Mouse (Mus musculus) hindbrain, embryonic 16.5 days (tissue): Measurements from ENCODE around the gene Lfng. TPM values are rescaled to one million over a fixed set of nuclear protein-coding genes. Genes with fewer than 3 reads are reported as not detected.
A peak's percentile ranks its signal among the peaks of the same experiment; 100 is the strongest.

Experiments
- ATAC-seq: fragments of 200-750 bp; cut with Nextera tagmentation; 2 replicates; pipeline ENCODE4 v1.8.0; 2017; ENCODE audit warnings: moderate TSS enrichment, moderate library complexity
- H3K27ac ChIP-seq: fragments of 300-500 bp; sonication (generic); 2 replicates; pipeline ENCODE4 v1.5.1; 2014; ENCODE audit warnings: low read depth, mild to moderate bottlenecking, control low read depth, low read length, moderate library complexity
- H3K27me3 ChIP-seq: fragments of 300-500 bp; sonication (generic); replicated peaks from 2 replicates; pipeline ENCODE4 v1.6.1; 2014; ENCODE audit warnings: low read length; ENCODE audit not compliant: control insufficient read depth, insufficient read depth
- H3K36me3 ChIP-seq: fragments of 300-500 bp; sonication (generic); 2 replicates; pipeline ENCODE4 v1.6.1; 2014; ENCODE audit warnings: mild to moderate bottlenecking, low read length, moderate library complexity, mixed read lengths; ENCODE audit not compliant: control insufficient read depth, insufficient read depth
- H3K4me1 ChIP-seq: fragments of 300-500 bp; sonication (generic); 2 replicates; pipeline ENCODE4 v1.6.1; 2014; ENCODE audit warnings: low read depth, low read length; ENCODE audit not compliant: control insufficient read depth, insufficient read depth
- H3K4me2 ChIP-seq: fragments of 300-500 bp; sonication (generic); 2 replicates; pipeline ENCODE4 v1.6.1; 2014; ENCODE audit warnings: mild to moderate bottlenecking, low read length, control low read depth, moderate library complexity
- H3K4me3 ChIP-seq: fragments of 300-500 bp; sonication (generic); 2 replicates; pipeline ENCODE4 v1.5.1; 2014; ENCODE audit warnings: mild to moderate bottlenecking, low read length, control low read depth, moderate library complexity
- H3K9ac ChIP-seq: fragments of 300-500 bp; sonication (generic); 2 replicates; pipeline ENCODE4 v1.6.1; 2014; ENCODE audit warnings: low read depth, mild to moderate bottlenecking, control low read depth, low read length, moderate library complexity
- H3K9me3 ChIP-seq: fragments of 300-500 bp; sonication (generic); 2 replicates; pipeline ENCODE4 v1.6.1; 2014; ENCODE audit warnings: mild to moderate bottlenecking, low read length, moderate library complexity; ENCODE audit not compliant: control insufficient read depth
- WGBS: fragments of 180-500 bp; shearing (Covaris S2); extraction: QIAGEN DNeasy Blood & Tissue Kit; methylation state at CpG from one replicate; pipeline ENCODE4 v1.1.7; 2014; 5-methylcytosine and 5-hydroxymethylcytosine counted together
- polyA plus RNA-seq: library from polyadenylated mRNA; unstranded; fragments of >200 nt; fragmentation: Nextera tagmentation; extraction: Ambion mirVana; gene quantifications from 2 replicates; pipeline ENCODE4 v1.2.1, GENCODE M21; 2015

Lfng gene
- polyA plus RNA-seq, 1 experiment from 2014 or later, result 30.2 TPM

GRCm38 (mm10) chr5:140569032-140569595 lies 38.0 kb upstream of the Lfng start:
- Histone ChIP-seq H3K4me1 (peaks cover 5% of the 10 kb centered on the region; the same call in 1 of the 2 replicates), H3K27ac (no peak overlapping the region), H3K9me3 (no peaks in the 10 kb centered on the region), H3K27me3 (no peaks in the 10 kb centered on the region), H3K4me2 (no peak overlapping the region), H3K36me3 (no peaks in the 10 kb centered on the region), H3K4me3 (no peak overlapping the region), H3K9ac (no peak overlapping the region)
- no peak for ATAC-seq
- WGBS, result 79% methylated on average over 16 of the region's 16 CpGs

DNA sequence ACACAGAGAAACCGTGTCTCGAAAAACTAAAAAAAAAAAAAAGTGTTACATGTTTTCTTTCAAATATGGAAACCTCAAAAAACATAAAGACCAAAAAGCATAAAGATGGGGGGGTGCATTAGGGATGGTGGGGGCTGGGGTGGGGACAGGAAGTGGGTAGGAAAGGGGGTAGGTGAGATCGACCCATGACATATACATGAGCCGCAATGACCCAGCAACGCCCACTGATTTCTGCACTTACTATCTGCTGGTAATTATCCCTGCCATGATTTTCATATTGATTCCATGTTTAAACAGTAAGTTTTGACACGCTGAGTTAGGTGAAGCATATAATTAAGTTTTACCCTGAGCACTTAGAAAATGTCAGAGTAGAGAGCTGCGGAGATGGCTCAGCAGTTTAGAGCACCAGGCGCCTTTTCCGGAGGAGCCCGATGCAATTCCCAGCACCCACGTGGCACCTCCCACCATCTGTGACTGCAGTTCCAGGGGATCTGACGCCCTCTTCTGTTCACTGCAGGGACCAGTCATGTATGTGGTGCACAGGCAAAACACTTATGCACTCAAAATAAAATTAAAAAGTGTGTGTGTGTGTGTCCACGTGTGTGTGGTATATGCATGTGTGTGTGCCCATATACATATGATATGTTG lies 36.8 kb upstream of the Lfng start:
- H3K9me3 ChIP-seq, result no peaks in the 10 kb centered on the region
- no peaks in the 10 kb centered on the region for H3K36me3 ChIP-seq
- H3K4me1 ChIP-seq, result peaks cover 5% of the 10 kb centered on the region; the same call in 1 of the 2 replicates
- ATAC-seq, result no peak
- no peak overlapping the region for H3K4me3 ChIP-seq
- H3K9ac ChIP-seq, result no peak overlapping the region
- 85% methylated on average over 13 of the region's 13 CpGs for WGBS
- no peak overlapping the region for H3K4me2 ChIP-seq
- no peaks in the 10 kb centered on the region for H3K27me3 ChIP-seq
- H3K27ac ChIP-seq, result no peak overlapping the region

- no peak for ATAC-seq
- Histone ChIP-seq H3K9me3 (no peaks in the 10 kb centered on the region), H3K27me3 (no peaks in the 10 kb centered on the region), H3K4me1 (peaks cover 5% of the 10 kb centered on the region; the same call in 1 of the 2 replicates), H3K9ac (no peak overlapping the region), H3K4me3 (no peak overlapping the region), H3K36me3 (no peaks in the 10 kb centered on the region), H3K27ac (no peak overlapping the region), H3K4me2 (no peak overlapping the region)
- WGBS, result 38% methylated on average over 4 of the region's 4 CpGs
These were observed 35.9 kb upstream of the Lfng start for GRCm38 (mm10) chr5:140571201-140571600.

DNA sequence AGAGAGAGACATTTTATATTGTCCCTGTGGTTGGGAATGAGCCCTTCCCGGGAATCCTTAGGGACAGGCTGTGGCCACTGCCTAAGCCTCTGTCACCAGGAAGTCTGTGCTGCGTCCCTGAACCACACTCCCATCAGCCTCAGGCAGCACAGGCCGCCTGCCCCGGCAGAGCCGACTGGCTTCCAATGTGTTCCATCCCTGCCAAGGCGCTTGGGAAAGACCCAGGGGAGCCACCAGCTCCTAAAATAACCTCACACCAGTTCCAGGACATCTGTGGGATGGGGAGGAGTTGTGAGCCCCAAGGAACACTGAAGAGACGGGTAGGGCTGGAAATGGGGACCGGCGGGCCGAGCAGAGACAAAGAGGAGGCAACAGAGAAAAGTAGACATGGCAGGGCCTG lies 35.4 kb upstream of the Lfng start:
- Histone ChIP-seq H3K9me3 (no peaks in the 10 kb centered on the region), H3K4me2 (no peak overlapping the region), H3K27me3 (no peaks in the 10 kb centered on the region), H3K27ac (no peak overlapping the region), H3K4me1 (peaks cover 5% of the 10 kb centered on the region; the same call in 1 of the 2 replicates), H3K9ac (no peak overlapping the region), H3K4me3 (no peak overlapping the region), H3K36me3 (no peaks in the 10 kb centered on the region)
- WGBS, result 32% methylated on average over 10 of the region's 10 CpGs
- no peak for ATAC-seq

GRCm38 (mm10) chr5:140572611-140573010 lies 34.5 kb upstream of the Lfng start:
- ATAC-seq, result no peak
- Histone ChIP-seq H3K9me3 (no peaks in the 10 kb centered on the region), H3K4me2 (no peak overlapping the region), H3K4me3 (no peak overlapping the region), H3K27ac (no peak overlapping the region), H3K36me3 (no peaks in the 10 kb centered on the region), H3K27me3 (no peaks in the 10 kb centered on the region), H3K9ac (no peak overlapping the region), H3K4me1 (peaks cover 5% of the 10 kb centered on the region; the same call in 1 of the 2 replicates)
- 75% methylated on average over 6 of the region's 6 CpGs for WGBS

DNA sequence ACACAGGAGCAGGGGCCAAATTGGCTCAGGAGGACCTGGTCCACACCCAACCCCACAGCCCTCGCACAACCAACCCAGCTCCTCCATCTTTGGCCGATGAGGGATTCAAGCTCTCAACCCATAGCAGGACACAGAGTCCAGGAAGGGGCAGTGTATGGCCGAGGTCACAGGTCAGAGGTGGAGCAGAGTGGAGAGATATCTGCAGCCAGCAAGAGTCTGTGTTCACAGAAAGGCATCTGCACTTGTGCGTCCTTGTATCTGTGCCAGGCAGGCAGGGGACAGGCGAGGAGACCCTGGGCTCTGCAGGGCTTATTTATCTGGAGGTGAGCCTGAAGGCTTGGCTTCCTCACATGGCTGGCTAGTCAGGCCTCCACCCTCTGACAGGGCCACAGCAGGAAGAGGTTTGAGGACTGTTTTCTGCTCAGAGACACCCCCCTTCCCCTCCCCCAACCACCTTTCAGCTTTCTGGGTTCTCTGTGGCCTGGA lies 31.7 kb upstream of the Lfng start:
- WGBS, result 49% methylated on average over 5 of the region's 5 CpGs
- H3K36me3 ChIP-seq, result no peaks in the 10 kb centered on the region
- no peaks in the 10 kb centered on the region for H3K9me3 ChIP-seq
- peaks cover 10% of the 10 kb centered on the region for H3K4me1 ChIP-seq
- H3K27ac ChIP-seq, result no peak overlapping the region
- H3K27me3 ChIP-seq, result no peaks in the 10 kb centered on the region
- H3K9ac ChIP-seq, result no peak overlapping the region
- H3K4me2 ChIP-seq, result no peak overlapping the region
- H3K4me3 ChIP-seq, result no peak overlapping the region
- ATAC-seq, result no peak

- peak overlapping the region; percentile 11; the same call in 1 of the 2 replicates for H3K9ac ChIP-seq
- whole genome bisulfite sequencing, result 22% methylated on average over 9 of the region's 9 CpGs
- H3K36me3 ChIP-seq, result no peaks in the 10 kb centered on the region
- no peak for ATAC-seq
- no peaks in the 10 kb centered on the region for H3K27me3 ChIP-seq
- no peak overlapping the region for H3K27ac ChIP-seq
- no peaks in the 10 kb centered on the region for H3K9me3 ChIP-seq
- no peak overlapping the region for H3K4me3 ChIP-seq
- H3K4me2 ChIP-seq, result no peak overlapping the region
- peaks cover 20% of the 10 kb centered on the region for H3K4me1 ChIP-seq
These were observed 27.9 kb upstream of the Lfng start for GRCm38 (mm10) chr5:140579221-140579620.

DNA sequence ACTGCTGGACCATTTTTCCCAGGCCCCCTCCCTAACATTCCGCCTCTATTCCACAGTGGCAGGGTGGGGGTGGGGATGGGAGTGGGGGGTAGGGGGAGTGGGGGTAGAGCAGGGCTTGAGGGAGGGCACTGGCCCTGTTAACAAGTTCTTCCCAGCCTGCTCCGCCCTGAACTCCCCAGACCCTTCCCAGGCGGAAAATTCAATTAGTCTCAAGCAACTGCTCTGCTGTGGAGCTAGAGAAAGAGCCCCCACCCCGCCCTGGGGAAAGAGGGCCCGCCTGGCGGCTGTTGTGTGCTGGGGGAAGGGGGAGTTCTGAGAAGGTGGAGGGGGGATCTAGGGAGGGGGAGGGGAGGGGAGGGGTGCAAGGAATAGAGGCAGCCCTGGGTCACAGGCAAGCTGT lies 27.3 kb upstream of the Lfng start:
- H3K4me1 ChIP-seq, result peaks cover 21% of the 10 kb centered on the region
- H3K4me2 ChIP-seq, result no peak overlapping the region
- no peaks in the 10 kb centered on the region for H3K36me3 ChIP-seq
- no peak overlapping the region for H3K27ac ChIP-seq
- H3K27me3 ChIP-seq, result no peaks in the 10 kb centered on the region
- peak overlapping the region; percentile 11; the same call in 1 of the 2 replicates for H3K9ac ChIP-seq
- no peak overlapping the region for H3K4me3 ChIP-seq
- no peaks in the 10 kb centered on the region for H3K9me3 ChIP-seq
- peak; percentile 66 for ATAC-seq
- 13% methylated on average over 6 of the region's 6 CpGs for WGBS

DNA sequence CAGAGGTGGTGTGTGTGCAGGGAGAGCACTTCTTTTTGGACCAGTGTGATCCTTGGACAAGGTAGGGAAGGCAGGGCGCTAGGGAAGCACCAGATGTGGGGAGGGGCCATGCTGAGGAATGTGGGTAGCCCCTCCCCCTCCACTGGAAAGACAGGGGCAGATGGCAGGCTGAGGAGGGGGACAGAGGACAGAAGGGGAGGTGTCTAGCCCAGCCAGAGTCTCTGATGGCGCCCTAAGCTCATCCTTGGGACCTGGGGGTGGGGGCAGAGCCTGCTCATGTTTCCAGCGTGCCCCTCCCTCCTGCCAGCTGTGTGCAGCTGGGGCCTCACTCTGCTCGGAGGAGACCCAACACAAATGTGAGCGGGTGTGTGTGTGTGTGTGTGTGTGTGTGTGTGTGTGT lies 25.6 kb upstream of the Lfng start:
- Histone ChIP-seq H3K4me3 (no peak overlapping the region), H3K36me3 (no peaks in the 10 kb centered on the region), H3K27me3 (no peaks in the 10 kb centered on the region), H3K4me2 (no peak overlapping the region), H3K9ac (no peak overlapping the region), H3K9me3 (no peaks in the 10 kb centered on the region), H3K4me1 (peaks cover 21% of the 10 kb centered on the region), H3K27ac (no peak overlapping the region)
- 13% methylated on average over 5 of the region's 5 CpGs for WGBS
- ATAC-seq, result no peak
